Mouse (Mus musculus): ENCODE results near the gene Olfr782.
"Not testable (repeated sequence)": the region's sequence is repeated elsewhere in the genome, so short reads cannot be mapped to it uniquely, and the experiment has no call there.

Gene Olfr782

GRCm38 (mm10) chr10:129348550-129348949, at the start of gene Olfr782:
Olfr782 (plus strand) TSS chr10:129348850.
- no peak for DNase-seq (ENCODE audit: low spot score)

GRCm38 (mm10) chr10:129312973-129313372, 35.7 kb upstream of the Olfr782 start:
- DNase-seq (ENCODE audit: low spot score), result not testable (repeated sequence)

GRCm38 (mm10) chr10:129313521-129313920, 35.1 kb upstream of the Olfr782 start:
- not testable (repeated sequence) for DNase-seq (ENCODE audit: low spot score)

GRCm38 (mm10) chr10:129317817-129318216, 30.8 kb upstream of the Olfr782 start, which contains the start of gene Olfr780:
Olfr780 (plus strand) TSS chr10:129318117.
- DNase-seq (ENCODE audit: low spot score), result no peak

- no peak for DNase-seq (ENCODE audit: low spot score)
These were observed 20.1 kb upstream of the Olfr782 start, which contains the start of gene Olfr781 for GRCm38 (mm10) chr10:129328554-129328953. Olfr781 (plus strand) TSS chr10:129328854.

GRCm38 (mm10) chr10:129352475-129352874, 3.8 kb downstream of the Olfr782 start:
- DNase-seq (ENCODE audit: low spot score), result not testable (repeated sequence)

GRCm38 (mm10) chr10:129356496-129356895, 7.8 kb downstream of the Olfr782 start:
- not testable (repeated sequence) for DNase-seq (ENCODE audit: low spot score)

GRCm38 (mm10) chr10:129357307-129357706, 8.7 kb downstream of the Olfr782 start:
- DNase-seq (ENCODE audit: low spot score), result no peak

GRCm38 (mm10) chr10:129374051-129374450, 25.4 kb downstream of the Olfr782 start:
- DNase-seq (ENCODE audit: low spot score), result not testable (repeated sequence)

- DNase-seq (ENCODE audit: low spot score), result no peak
These were observed 35.1 kb downstream of the Olfr782 start, which contains the start of gene Olfr784 for GRCm38 (mm10) chr10:129383783-129384182. Olfr784 (plus strand) TSS chr10:129384083.

- no peak for DNase-seq (ENCODE audit: low spot score)
These were observed 52.2 kb downstream of the Olfr782 start for GRCm38 (mm10) chr10:129400892-129401291.
